Mouse (Mus musculus) cerebral cortex, adult 2 months (tissue): ENCODE measurements around the gene Bsg.

Experiments
- WGBS: fragments of 180-500 bp; shearing (Covaris S2); methylation state at CpG from one replicate; pipeline ENCODE4 v1.1.7; 2018; 5-methylcytosine and 5-hydroxymethylcytosine counted together

The Bsg gene

DNA sequence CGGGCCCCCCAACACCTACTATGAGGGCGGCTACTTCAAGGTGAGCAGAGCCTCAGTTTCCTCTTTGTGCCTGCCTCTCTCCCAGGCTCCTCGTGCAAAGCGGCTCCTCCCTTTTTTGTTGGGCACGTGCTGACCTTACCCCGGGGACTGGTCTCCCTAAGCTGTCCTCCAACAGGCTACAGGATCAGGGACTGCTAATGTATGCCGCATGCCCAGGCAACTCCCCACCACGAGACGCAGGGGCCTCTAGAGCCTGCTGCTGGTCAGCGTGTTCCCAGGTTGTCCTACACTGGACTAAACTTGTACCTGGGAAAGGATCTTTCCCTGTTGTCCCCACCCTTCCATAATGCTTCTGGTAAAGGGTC is 21.8 kb upstream of the Bsg start:
- 2% methylated on average over 10 of the region's 10 CpGs for WGBS

GRCm38 (mm10) chr10:79682916-79683582 is 21.2 kb upstream of the Bsg start:
- WGBS: under 1% methylated on average over 10 of the region's 10 CpGs

DNA sequence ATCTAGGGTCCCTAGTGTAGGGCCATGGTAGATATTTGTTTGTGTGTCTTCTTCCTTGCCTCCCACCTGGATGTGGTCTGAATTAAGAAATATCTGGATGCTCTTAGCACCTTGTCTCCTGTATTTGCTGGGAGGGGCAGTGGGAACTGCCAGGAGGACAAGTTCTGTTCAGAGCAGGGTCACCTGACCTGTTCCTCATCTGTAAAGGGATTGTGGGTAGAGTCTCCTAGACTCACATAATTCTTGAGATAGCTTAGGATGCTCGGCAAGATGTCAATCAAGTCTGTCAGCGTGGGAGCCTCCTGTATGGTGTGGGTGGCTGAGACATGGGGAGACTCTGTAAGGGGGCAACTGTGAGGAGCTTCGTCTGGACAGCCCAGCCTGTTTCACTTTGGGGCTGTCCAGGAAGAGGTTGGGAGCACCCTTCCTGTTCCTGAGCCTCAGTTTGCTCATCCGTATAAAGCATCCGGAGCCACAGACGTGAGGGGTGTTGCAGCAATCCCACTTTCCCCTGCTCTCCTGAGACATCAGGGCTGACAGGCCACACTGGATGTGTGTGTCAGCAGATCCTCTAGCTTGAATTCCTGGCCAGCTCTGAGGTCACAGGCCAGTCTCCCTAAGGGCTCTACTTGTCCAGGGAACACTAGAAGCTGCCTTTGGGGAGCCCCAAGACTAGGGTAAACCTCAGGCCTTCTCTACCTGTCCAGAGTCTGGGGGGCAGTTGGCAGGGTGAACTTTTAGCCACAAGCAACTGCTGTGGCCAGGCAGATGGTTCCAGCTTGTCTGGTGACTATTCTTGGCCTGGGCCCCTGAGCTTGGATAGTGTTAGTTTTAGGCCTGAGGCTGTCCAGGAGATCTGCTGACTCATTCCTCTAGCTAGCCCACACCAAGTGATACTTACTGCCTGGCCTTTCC is 20.3 kb upstream of the Bsg start:
- WGBS: 51% methylated on average over 6 of the region's 6 CpGs

DNA sequence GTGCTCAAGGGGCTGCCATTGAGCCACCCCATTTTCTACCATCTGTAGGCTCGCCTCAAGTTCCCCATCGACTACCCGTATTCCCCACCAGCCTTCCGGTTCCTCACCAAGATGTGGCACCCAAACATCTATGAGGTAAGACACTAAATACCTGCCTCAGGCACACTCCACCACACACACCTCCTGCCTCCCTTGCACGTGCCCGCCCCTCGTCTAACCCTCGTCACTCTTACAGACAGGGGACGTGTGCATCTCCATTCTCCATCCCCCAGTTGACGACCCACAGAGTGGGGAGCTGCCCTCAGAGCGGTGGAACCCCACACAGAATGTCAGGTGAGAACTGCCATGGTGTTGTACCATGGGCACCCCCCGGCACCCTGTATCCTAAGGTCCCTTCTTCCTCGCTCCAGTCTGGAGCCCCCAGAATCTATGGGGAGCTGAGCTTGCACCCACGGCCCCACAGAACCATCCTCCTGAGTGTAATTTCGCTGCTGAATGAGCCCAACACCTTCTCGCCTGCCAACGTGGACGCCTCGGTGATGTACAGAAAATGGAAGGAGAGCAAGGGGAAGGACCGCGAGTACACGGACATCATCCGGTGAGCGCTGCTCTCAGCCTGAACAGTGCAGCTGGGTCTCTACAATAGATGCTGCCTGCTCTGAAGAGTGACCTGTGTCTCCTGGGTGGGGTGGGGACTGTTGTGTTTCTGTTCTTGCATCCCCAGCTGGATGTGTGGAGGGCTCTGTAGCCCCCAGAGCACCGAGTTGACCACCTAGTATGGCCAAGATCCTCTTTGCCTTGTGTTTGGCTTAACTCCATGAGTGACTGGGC is 19.3 kb upstream of the Bsg start:
- WGBS: 89% methylated on average over 25 of the region's 25 CpGs

- 90% methylated on average over 2 of the region's 2 CpGs for WGBS
Observed at GRCm38 (mm10) chr10:79686219-79686618, 18.1 kb upstream of the Bsg start.

GRCm38 (mm10) chr10:79686691-79687090 is 17.6 kb upstream of the Bsg start:
- WGBS: 79% methylated on average over 1 of the region's 1 CpGs

DNA sequence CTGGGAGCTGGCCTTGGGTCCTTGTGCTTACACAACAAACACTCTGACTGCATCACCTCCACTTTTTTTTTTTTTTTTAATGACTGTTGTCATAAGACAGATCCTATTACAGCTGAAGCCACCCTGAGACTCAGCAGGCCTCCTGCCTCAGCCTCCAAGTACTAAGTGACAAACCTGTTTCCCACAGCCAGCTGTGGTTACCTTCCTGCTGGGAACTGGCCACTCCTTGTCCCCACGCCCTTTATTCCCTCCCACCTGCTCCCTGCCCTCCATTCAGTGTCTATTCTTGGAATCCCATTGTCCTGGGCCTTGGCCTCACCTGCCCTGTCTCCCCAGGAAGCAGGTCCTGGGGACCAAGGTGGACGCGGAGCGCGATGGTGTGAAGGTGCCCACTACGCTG is 16.8 kb upstream of the Bsg start:
- 92% methylated on average over 6 of the region's 6 CpGs for WGBS

DNA sequence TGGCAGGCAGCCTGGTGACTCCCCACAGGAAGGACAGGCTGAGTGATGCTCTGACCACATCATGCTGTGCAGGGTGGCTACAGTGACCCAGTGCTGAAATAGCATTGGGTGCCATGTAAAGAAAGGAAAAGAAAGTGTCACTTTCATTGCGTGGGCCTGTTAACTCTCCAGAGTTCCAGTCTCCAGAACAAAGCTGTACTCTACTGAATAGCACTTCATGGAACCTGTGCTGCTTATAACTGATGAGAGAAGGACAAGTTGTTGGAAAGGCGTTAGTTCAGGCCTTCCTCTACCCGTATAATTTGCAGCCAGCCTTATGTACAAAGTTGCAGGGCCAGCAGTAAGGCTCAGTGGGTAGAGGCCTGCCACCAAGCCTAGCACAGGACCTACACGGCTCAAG is 15.6 kb upstream of the Bsg start, which contains the start of gene Gzmm:
TSS of gene Gzmm (plus strand) at position 301 of the 400 bp plus-strand sequence.
- WGBS: 68% methylated on average over 4 of the region's 4 CpGs

- 88% methylated on average over 3 of the region's 3 CpGs for WGBS
Observed at GRCm38 (mm10) chr10:79689178-79689577, 15.1 kb upstream of the Bsg start.

- 89% methylated on average over 2 of the region's 2 CpGs for WGBS
Observed at GRCm38 (mm10) chr10:79691986-79692548, 12.2 kb upstream of the Bsg start.

- WGBS: 80% methylated on average over 12 of the region's 12 CpGs
Observed at GRCm38 (mm10) chr10:79693580-79694378, 10.5 kb upstream of the Bsg start.

- WGBS: 76% methylated on average over 6 of the region's 6 CpGs
Observed at GRCm38 (mm10) chr10:79694379-79694655, 10.0 kb upstream of the Bsg start.

GRCm38 (mm10) chr10:79695231-79696128 is 8.8 kb upstream of the Bsg start:
- WGBS: 49% methylated on average over 13 of the region's 13 CpGs

GRCm38 (mm10) chr10:79696129-79696651 is 8.1 kb upstream of the Bsg start:
- 60% methylated on average over 9 of the region's 9 CpGs for WGBS

- WGBS: 62% methylated on average over 6 of the region's 6 CpGs
Observed at GRCm38 (mm10) chr10:79697916-79698315, 6.4 kb upstream of the Bsg start.

DNA sequence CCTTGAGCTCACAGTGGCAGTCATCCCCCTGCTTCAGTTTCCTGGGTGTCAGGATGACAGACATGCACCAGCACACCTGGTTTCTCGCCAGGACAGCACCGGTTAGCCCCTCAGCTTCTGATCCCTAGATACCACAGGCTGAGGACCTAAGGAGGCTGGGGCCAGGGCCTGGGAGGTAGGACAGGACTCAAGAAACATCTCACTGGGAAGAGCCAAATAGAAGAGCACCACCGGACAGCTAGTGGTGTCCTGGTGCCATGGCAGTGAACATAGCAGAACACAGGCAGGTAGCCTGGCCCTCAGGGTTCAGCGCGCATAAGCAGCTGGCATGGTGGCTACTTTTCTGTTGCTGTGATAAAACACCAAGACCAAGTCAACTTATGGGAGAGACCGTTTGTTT is 5.8 kb upstream of the Bsg start:
- WGBS: 90% methylated on average over 6 of the region's 6 CpGs

GRCm38 (mm10) chr10:79700676-79701075 is 3.6 kb upstream of the Bsg start:
- WGBS: 52% methylated on average over 7 of the region's 7 CpGs

GRCm38 (mm10) chr10:79701443-79702129 is 2.7 kb upstream of the Bsg start:
- WGBS: 63% methylated on average over 10 of the region's 10 CpGs

GRCm38 (mm10) chr10:79702970-79703369 is 1.3 kb upstream of the Bsg start:
- 64% methylated on average over 4 of the region's 4 CpGs for WGBS
